Mouse (Mus musculus) gastrocnemius, postnatal 4 days (tissue): ENCODE measurements around the gene Gm45618. TPM values are rescaled to one million over a fixed set of nuclear protein-coding genes. Genes with fewer than 3 reads are reported as not detected.
A peak's percentile ranks its signal among the peaks of the same experiment; 100 is the strongest.

ENCODE experiments used
- DNase-seq, 2 experiments: peaks; one replicate each; pipeline ENCODE4 v3.0.0; 2021 to 2022; ENCODE audit warnings: low spot score in 2 of 2, mixed read lengths in 2 of 2
- total RNA-seq, 2 experiments: library from RNA; stranded (reverse); gene quantifications; 2 replicates each; pipeline ENCODE4 v1.2.3; 2021

The Gm45618 gene
- total RNA-seq, 2 experiments from 2014 or later, result not detected

DNA sequence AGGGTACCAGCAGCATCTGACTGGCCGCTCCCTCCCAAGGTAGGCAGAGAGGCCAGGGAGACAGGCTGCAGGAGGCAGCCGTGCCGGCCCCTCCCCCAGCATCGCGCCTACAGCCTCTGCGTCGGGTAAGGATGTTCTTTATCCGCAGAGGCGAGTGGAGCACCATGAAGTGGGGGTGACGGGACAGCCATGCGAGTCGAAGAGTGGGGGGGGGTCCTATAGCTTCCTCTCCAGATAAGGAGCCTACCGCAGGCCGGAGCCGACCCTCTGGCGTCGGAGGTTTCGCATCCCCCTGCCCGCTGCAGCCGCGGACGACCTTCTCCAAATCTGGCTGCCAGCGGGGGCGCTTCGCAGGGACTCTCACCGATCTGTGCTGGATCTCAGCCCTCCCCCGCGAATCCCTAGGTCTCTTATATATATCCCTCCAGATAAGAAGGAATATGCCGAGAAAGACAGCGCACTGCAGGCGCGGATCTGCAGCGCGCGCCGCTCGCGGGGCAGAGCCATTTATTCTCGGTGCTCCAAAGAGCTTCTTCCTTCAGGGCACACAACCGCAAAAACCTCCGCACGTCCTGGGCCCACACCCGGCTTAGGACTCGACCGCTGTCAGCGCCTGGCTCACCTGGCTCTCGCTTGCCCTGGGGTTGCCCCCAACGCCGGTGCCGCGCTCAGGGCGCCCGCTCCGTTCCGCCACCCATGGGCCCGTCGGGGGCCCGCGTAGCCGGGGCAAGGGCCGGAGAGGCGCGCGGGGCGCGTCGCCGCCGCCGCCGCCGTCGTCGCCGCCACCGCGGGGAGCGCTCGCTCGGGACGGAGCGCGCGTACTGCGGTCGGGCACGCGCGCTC is 26.0 kb downstream of the Gm45618 start:
- DNase-seq, result no peak

DNA sequence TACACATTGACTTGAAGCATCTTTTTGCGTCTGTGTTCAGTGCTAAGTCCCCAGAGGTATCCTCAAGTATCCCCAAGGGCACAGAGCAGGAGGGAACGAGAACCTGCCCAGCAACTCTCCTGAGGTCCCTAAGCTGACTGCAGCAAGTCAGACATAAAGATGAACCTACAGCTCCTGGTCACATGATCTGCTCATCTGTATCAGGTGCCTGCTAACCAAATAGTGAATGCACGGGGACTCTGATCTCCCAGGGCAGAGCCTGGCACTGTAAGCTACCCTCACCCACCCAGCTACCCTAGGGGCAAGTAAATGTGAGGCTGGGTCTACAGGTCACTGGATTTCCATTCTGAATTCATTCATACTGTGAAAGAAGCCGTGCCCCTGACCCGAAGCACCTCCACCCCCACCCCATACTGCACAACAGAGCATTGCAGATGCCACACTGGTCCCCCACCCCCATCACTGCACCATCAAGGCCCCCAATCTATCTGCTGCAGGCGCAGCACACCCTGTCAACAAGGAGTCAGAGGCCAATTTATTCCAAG is 26.8 kb downstream of the Gm45618 start:
- DNase-seq, result no peak

DNA sequence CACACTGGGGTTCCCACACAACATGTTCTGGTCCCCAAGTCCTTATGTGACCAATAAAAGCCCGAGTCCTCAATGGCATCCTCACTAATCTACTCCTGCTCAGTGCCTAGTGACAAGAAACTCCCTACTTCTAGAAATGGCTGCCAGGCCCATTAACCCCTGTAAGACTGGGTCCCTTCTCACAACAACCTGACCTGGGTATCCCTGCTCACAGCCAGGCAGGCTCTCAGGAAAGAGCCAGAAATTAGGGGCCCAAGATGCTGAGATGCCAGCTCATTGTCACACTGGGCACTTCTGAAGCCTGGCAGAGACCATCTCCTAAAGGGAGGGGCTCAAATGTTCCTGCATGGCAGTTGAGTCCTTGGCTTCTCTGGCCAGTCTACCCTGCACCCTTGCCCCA is 27.5 kb downstream of the Gm45618 start:
- no peak for DNase-seq

DNA sequence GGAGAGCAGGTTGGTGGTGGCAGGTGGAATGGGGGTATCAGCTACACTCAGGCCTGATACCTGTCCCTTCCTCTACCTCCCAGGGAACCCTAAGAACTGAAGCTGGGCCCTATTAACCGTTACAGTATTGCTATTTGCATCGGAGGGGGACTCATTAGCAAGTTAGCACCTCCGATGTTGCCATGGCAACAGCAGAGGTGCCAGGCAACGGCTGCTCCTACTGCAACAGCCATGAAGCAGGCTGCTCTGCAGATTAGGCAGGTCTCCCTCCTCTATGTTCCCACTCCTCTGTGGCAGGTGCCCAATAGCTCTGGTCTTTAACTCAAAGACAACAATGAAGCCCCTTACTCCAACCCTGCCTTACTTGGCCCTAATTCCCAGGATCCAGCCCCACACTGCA is 28.7 kb downstream of the Gm45618 start:
- DNase-seq, result no peak

DNA sequence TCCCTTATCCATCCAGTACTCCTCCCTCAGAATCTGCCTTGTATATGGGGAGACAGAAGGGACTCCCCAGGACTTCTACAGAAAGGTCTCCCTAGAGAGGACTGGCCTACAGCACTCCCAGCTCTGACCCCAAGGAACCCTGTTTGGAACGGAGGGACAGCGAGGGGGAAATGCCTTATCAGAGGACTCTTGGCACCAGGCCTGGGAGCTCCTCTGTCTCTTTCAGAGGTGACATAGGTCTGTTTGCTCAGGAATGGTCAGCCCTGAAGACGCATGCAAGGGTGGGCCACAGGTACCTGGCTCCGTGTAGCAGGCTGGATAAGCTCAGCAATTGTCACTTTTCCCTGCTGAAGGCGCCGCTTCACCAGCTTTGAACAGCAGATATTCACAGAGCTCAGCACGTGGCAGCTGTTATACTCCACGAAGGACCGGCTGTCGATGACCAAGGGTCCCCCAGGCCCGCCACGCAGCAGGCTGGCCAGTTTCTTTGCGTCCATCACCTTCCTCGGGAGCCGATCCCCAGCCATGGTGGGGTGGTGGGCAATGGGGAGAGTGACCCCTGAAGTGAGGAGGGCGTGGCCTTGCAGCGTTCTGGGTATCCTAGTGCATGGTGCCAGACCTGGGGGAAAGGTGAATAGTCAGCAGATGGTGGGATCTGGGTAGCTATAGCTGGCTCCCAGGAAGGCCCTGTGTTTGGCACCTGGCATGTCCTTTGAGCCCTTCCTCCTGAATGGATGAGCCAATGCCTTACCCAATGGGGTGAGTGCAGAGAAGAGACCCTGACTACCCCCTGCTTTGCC is 30.7 kb downstream of the Gm45618 start:
- no peak for DNase-seq

GRCm38 (mm10) chr7:142088886-142089285 is 31.6 kb downstream of the Gm45618 start:
- DNase-seq, result peak in 1 of 2 experiments; percentile 10

GRCm38 (mm10) chr7:142087069-142087652 is 33.4 kb downstream of the Gm45618 start:
- peak in 1 of 2 experiments; percentile 6 for DNase-seq

DNA sequence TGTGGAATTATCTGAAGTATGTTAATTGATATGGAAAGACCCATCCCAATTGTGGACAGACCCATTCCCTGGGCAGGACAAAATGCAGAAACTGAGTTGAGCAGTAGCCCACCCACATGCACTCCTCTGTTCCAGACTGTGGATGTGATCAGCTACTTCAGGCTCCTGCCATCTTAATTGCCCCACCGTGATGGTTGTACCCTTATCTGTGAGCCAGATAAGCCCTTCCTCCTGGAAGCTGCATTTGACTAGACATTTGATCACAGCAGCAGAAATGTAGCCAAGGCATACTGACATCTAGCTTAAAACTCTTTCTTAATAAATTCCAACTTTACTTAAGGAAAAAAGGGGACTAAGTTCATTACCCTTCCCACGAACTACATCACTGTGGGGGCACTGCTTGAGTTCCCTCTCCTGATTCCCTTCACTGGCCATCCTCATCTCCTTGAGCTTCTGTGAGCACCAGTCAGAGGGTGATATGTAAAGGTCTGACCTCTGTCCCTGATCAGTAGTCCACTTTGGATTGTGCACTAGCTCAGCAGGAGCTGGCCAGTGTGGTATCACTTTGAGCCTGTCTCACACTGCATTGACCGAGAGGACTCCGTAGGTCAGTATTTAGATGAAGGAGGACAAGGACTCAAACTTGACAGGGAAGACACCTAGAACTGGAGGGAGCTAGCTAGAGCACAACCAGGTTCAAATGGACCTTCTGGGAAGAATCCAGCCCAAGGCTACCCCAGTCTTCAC is 34.2 kb downstream of the Gm45618 start:
- DNase-seq, result no peak

DNA sequence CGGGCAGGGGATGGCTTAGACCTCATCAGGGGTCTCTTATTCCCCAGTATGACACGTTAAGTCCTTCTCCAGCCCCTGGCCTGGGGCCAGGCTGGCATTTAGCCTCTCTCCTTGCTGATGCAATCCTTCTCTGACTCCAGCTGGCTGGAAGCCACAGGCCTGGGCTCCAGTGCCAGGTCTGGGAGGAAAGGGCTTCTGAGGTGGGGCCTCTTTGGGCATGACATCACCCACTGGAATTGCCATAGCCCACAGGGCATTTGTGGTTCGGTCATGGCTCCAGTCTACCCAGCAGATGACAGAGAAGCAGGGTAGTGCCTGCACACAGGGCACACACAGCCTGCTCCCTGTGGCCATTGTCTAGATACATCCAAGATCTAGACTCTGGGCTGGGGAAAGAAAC is 35.7 kb downstream of the Gm45618 start:
- DNase-seq, result peak in 1 of 2 experiments; percentile 72

- DNase-seq, result no peak
Measured at GRCm38 (mm10) chr7:142084395-142084794, 36.1 kb downstream of the Gm45618 start.

DNA sequence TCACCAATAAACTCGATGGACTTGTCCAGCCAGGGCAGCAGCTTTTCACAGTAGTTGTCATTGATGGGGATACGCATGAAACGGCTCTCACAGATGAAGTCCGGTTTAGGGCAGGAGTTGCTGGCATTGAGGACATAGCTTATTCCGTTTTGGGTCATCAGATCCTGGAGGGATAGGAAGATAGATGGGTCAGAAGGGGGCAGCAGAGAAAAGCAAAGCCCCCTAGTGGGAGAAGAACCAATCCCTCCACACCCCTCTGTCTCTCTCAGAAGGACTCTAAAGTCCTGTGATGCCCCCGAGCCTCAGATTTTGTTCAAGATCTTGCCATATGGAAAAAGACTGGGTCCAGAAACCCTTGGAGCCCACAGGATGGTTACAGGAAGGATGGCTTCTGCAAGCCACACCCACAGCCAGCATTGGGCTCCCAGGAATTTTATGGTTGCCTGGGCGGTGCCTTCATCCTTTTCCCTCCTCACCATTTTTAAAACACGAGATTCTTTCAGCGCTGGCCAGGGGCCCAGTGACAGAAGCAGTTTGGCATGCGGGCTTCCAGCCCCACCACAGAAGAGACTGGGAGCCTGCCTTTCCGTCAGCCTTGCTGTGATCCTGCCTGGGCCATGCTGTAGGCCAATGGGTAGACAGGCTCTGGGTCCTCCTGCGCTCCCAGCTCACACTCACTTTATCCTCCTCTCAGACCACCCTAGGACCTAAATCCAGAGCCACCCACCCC is 36.8 kb downstream of the Gm45618 start:
- DNase-seq, result peak; percentile 29 to 67

GRCm38 (mm10) chr7:142082607-142083006 is 37.9 kb downstream of the Gm45618 start:
- DNase-seq, result no peak

GRCm38 (mm10) chr7:142082179-142082578 is 38.4 kb downstream of the Gm45618 start:
- no peak for DNase-seq

DNA sequence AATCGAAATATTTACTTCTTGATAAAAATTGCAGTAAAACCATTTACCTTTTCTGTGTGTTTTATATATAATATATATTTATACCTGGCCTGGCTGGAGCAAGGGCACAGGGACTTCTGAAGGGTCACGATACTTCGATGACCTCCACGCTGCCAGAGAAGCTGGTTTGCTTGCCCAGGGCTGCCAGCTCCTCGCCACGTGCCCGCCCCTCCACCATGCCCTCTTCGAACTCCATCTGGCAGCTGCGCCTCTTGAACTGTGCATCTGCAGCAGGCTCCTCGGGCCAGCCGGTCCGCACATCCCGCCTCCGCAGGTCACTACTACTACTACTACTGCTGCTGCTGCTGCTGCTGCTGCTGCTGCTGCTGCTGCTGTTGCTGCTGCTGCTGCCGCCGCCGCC is 38.8 kb downstream of the Gm45618 start:
- no peak for DNase-seq

DNA sequence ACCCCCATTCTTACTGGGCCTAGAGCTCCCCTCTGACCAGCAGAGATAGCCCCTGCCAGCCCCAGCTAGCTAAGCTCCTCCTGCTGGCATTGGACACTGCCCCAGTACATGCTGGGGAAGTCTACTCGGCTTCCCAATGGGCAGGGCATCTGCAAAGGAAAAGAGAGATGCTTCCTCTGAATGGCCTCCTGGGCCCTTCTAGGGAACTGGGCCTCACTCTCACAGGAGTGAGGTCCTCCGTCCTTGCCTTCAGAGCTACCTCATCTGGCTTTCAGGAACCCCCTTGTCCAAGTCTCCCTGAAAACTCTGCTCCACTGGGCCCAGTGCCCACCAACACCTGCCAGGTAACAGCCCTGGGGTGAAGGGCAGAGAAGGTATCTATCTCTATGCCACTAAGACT is 39.7 kb downstream of the Gm45618 start:
- no peak for DNase-seq

DNA sequence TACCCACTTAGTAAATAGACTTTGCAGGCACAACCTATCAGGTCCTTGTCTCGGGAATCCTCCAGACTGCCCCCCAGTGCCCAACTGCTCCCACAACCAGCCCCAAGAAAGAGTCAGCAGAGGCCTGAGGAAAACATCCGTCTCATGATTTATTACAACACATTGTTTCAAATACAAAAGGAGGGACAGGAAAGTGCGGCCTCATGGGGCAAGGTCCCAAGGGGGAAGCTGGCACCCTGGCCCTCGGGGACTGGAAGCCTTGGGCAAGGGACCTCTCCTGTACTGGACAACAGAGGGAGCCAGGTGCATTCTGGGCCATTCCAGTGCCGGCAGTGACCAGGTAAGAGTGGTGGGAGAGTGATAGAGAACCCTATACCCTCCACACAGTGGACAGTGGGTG is 41.2 kb downstream of the Gm45618 start:
- no peak for DNase-seq

GRCm38 (mm10) chr7:142077138-142077537 is 43.4 kb downstream of the Gm45618 start:
- no peak for DNase-seq

DNA sequence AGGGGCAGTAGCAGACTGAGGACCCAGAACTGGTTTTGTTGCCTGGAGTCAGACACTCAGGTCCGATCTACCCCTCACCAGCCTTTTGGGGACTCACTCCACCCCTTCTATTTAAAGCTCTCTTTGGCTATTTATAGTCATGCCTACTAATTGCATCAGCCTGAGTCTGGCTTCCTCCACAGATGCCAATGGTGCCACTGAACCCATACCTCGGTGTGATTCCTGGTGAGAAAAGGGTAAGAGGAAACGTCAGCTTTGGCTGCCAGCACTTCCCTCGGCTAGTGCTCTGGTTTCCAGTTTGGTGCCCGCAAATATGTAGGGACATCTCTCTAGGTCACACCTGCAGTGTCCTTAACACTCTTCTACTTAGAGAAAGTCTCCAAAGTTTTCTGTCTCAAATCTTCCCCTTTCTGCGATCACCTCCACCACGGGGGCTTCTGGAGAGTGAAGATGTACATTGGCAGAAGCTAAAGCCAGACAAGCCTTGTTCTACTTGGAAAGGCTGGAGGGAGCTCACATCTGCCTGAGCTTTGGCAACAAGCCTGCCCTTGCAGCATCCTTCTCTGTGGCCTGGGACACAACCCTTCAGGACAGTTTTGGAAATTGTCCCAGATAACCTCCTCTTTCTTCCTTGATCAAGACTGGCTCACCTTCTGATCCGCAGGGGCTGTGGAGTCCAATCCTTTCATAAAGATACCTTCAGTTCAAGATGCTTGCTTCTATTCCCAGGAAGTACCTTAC is 46.2 kb downstream of the Gm45618 start:
- no peak for DNase-seq

DNA sequence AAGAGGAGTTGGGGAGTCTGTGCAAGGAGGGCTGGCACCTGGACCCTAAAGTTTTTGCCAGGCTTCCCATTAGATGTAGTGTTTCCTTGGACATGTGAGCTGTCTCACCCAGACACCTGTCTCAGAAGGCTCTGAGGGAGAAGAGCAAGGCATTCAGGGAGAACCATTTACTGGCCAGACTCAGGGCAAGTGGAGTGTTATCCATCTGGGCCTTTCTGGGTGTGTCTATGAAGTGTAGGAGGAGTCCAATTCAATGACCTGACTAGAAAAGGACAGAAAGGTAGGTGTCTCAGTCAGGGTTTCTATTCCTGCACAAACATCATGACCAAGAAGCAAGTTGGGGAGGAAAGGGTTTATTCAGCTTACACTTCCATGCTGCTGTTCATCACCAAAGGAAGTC is 48.8 kb downstream of the Gm45618 start:
- no peak for DNase-seq

DNA sequence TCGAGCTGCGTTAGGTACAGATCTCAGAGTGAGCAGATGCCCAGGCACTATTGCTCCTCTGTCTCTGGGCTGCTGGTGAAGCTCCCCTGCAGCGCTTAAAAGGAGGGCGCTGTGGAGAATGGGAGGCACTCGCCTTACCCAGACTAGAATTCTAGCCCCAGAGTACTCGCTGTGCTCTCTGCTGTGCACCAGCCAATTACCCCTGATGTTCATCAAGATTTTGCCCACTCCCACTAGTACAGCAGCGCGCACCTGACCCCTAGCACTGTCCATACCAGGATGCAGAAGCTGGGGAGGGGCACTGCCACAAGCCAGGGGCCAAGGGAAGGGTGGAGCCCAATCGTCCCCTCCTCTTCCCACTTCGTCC is 49.3 kb downstream of the Gm45618 start:
- no peak for DNase-seq
